Mouse (Mus musculus): ENCODE measurements around the gene Lrch3.
"Not testable (repeated sequence)": the region's sequence is repeated elsewhere in the genome, so short reads cannot be mapped to it uniquely, and the experiment has no call there.

Lrch3 gene

DNA sequence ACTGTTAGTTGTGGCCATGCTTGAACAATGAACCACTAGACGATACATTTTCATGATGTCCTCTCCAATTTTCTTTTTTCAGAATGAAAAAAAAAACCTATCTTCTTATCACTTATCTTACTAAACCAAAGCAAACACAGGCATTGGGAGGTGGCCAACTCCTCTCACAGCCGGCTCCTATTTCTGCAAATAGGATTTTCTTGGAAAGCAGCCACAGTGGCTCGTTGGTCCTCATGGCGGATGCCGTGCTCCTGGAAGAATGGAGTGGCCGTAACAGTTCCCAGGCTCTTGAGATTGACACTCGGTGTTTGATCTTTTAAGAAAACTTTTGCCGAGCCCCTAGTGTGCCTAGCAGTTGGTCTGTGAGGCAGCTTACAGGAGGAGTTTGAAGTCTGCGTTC lies 91.3 kb downstream of the Lrch3 start:
- DNase-seq: peak; percentile 48 to 79

DNA sequence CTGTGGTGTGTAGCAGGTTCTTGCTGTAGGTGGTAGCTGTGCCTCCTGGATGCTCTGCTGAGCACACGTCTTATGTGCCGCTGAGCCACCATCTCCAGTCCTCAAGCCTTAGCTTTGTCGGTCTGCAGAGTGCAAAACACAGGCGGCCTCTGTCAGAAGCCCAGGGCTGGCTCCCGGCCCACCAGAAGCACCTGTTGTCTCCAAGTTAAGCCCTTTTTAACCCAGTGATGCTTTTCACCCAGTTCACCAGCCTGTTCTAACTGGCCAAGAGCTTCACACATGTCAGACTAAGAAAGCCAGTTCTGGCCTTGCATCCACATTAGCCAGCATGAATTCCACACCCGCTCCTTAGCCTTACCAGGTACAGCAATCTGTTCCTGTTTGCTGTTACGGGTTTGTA lies 93.0 kb downstream of the Lrch3 start:
- DNase-seq: no peak

DNA sequence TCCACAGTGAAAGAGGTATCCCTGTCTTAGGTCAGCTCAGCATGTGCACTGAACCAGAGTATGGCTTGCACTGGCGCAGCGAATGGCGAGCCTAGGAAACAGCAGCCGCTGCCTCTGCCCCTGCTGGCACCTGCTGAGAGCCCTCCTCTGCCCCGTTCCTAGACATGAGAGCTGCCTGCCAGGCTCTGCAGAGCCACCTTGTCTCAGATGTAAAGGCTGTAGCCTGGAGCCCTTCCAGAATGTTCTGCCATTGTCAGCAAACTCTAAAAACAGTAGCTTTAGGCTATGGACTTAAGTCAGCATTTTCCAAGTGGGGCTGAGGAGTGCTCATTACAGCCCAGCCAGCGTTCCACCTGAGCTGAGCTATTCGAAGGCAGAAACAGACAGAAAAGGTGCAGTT lies 93.5 kb downstream of the Lrch3 start:
- DNase-seq: no peak

DNA sequence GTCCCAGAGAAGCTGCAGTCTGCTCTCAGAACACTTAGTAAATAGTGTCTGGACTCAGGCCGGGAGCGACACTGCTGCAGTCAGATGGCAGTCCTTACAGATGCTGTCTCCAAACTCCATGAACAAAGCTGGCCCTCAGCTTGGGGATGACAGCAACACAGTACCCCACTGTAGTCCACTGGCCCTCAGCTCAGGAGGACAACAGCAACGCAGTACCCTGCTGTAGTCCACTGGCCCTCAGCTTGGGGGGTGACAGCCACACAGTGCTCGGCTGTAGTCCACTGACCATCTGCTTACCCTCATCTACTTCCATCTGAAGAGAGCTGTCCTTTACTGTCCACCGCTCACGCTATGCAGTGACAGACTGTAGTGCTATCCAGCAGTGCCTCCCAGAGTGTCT lies 96.3 kb downstream of the Lrch3 start:
- DNase-seq: no peak

DNA sequence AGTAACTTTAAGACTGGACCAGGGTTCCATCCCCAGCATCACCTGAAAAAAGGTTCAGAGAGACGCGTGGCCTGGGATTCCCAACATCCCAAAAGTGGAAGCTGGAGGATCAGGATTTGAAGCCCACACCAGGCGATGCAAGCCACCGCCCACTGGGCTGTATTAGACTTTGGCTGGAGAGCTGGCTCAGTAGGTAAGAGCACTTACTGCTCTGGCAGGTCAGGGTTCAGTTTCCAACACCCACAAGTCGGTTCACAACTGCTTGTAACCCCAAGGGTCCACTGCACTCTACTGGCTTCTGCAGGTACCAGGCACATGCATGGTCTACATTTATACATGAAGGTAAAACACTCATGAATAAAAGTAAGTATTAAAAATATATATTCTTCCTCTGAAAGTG lies 99.9 kb downstream of the Lrch3 start:
- DNase-seq: no peak

DNA sequence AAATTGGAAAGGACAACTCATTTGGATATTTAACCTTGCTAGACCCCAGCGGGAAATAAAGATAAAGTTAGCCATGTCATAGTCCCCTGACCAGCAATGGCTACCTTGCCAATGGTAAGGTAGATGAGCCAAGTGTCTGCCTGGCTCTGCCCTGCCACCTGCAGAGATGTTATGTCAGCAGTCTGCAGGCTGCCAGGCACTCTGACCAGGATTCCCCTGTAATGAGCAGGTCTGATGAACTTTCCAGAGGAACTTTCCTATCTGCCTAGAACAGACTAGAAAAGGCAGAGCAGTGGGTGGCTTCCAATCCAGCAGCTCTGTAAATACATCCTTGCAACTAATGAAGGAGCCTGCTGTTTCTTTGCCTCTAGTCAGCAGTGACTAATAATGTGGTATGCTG lies 101.0 kb downstream of the Lrch3 start:
- no peak for DNase-seq

DNA sequence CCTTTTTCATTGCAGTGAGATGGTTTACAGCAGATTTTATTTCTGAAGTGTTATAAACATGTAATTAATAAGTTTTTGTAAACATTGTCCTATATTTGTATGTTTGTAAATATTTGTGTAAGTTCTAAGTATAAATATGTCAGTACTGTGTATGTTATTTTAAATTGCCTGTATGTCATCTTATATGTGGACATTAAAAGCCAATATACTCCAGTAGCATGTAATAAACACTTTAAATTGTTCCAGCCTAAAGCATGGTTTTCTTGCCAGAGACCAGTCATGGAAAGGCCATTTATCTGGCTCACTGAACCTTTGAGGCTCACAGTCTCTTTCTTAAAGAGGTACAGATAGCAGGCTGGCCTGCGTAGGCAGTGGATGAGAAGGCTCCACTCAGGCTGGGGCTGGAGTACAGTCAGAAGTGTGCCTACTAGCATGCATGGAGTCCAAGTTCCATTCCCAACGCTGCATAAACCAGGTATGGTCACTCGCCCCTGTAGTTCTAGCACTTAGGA lies 101.6 kb downstream of the Lrch3 start:
- no peak for DNase-seq

DNA sequence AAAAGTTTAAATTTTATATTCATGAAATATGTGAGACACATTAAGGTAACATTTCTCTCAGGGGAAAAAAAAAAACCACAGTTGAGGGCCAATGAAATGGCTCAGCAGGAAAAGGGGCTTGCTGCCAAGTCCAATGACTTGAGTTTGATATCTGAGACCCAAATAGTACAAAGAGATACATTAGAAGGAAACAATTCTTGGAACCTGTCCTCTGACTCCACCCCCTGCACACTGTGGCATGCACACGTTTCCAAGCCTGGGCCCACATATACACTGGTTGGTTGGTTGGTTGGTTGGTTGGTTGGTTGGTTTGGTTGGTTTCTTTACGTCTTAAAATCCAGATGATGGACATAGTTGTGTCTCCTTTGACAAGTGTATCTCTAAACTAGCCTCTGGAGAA lies 102.1 kb downstream of the Lrch3 start:
- no peak for DNase-seq

DNA sequence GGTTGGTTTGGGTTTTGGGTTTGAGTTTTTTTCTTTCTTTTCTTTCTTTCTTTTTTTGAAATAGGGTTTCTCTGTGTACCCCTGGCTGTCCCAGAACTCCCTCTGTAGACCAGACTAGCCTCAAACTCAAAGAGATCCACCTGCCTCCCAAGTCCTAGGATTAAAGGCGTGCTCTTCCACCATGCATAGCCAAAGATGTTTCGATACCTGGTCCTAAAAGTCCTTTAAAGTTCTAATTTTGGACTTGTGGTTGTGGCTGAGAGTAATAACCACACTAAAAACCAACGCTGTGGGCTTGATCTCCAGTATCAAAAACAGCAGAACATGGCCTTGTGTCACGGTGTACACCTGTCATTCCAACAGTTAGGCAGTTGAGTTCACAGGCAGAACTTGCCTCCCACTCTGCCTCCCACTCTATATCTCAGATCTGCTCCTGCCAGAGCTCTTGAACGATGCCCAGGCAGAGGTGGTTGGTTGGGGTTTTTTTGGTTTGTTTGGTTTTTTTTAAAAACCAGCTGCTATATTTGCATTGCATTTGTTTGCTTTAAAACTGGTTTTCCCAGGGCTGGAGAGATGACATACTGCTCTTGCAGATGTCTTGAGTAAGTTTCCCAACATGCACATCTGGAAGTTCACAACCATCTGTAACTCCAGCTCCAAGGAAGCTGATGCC lies 103.9 kb downstream of the Lrch3 start:
- DNase-seq: peak in 1 of 2 experiments; percentile 28

DNA sequence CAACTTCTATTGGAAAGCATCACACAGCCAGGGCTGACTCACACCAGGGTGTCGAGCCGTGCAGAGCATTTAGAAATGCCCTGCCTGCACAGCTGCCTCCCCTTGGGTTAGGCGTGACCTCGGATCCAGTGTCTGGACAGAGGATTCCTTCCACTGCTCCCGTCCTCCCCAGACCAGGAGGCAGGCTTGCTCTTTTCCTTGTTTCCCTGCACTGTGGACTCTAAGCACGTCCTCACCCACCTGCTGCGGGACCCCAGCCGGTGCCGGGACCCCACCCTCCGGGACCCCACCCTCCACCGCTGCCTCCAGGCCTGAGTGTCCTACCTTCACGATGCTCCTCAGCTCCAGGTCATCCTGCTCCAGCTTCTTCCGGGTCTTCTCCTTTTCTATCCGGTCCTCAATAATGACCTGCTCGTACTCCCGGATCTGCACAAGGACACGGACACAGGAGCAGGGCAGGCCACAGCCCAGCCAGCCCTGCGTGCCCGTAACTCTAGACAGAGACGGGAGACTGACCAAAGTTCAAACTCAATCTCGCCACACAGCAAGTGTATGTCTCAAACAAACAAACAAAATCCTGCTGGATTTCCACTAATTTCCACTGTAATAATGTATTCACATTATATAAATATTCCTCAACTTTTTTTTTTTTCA lies 105.3 kb downstream of the Lrch3 start:
- no peak for DNase-seq

DNA sequence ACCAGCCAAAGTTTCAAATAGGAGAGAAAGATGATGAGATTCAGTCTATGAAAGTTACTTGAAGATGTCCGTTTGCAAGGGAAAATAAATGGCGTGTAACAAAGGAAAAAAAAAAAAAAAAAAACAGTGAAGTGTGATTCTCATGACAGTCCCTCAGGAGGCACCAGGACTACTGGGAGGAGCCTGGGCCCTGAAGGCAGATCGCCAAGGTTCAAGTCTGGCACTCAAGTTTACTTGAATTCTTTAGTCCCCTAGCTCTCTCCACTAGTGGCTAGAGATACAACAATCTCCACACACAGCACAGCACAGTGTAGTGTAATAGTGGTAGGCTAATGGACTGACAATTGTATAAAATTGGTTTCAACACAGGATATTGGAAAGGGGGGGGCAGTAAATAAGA lies 107.5 kb downstream of the Lrch3 start:
- DNase-seq: peak; percentile 44 to 56

DNA sequence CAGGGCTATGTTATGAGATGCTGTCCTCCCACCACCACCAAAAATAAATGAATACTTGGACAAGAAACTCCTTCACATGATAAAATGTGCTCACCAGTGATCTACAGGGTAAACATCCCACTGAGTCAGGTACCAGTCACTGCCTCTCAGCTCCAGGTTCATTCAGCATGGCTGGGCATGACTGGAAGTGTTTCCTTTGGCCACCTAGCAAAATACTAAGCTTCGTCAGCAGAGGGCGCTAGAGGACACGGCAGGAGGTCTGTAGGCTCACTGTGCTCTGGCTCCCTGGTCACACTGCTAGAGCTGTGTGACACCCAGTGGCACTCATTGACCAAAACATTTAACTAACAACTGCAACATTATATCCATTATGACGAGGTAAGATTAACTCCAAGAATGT lies 109.8 kb downstream of the Lrch3 start:
- DNase-seq: peak; percentile 79 to 85

DNA sequence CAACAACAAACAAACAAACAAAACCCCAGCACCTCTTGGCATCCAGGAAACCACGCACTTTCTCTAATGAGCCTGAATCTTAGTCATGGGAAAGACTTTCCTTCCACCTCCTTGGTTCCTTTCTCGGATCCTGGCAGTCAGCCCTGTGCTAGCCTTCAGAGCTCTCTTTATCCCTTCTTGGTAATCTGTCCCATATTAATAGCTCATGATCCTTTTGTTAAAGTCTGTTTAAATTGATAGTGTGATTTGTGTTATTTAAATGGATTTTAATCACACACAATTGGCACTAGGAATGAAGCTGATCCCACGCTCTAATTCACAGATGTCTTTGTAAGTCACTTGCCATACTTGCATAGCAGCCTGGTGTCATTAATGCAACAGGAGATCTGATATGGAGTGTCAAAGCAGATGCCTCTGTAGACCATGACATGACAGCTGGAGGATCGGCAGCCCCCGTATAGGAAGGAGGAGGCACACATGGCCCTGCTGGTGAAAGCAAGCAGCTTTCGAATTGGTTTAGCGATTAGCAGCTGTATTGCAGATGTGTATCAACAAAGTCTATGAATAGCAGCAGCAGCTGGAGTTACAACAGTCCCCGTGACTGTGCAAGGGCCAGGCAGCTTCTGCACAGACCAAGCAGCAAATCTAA lies 110.7 kb downstream of the Lrch3 start:
- no peak for DNase-seq

DNA sequence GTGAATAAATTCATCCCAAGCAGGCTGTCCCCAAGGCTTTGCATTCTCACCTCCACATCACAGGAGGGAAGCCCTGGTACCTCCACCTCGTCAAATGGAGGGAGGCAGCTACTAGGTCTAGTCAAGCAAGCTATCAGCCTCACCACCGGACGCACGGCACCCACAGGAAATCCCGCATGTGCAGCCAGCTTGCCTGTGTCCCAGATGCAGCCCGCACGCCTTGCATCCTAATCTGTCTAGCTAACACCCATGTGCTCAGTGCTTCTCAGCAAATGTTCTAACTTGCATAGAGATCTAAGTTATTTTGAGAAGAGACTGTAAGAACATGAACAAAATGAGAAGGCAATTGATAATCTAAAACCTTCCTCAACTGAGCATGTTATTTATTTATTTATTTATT lies 112.5 kb downstream of the Lrch3 start:
- no peak for DNase-seq

DNA sequence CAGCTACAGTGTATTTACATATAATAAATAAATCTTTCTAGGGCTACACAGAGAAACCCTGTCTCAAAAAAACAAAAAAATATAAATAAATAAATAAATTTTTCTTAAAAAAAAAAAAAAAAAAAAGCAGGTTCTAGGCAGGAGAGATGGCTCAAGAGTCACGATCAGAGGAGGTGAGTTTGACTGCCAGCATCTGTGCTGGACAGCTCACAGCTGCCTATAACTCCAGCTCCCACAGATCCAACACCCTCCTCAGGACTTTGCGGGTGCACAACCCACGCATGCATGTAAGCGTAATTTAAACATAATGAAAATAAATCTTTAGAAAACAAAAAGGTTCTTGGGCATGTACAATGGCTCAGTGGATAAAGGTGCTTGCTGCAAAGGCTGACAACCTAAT lies 122.1 kb downstream of the Lrch3 start:
- DNase-seq: no peak

DNA sequence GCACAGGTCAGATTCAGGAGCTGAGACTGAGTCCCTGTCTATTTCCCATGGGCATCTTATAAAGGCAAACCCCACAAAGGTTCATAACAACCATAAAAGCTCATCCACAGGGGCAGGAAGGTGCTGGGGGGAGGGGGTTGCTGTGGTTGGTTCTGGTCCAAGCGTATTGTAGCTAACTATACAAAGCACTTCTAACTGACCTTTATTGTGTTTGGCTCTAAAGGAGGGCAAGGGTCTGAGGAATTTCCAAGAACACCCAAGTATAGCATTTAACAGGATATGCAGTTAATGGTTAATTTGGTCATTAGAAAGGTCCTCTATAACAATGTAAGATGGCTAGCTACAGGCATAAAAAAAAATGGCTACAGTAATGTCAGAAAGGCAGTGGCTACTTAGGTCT lies 128.8 kb downstream of the Lrch3 start:
- DNase-seq: no peak

DNA sequence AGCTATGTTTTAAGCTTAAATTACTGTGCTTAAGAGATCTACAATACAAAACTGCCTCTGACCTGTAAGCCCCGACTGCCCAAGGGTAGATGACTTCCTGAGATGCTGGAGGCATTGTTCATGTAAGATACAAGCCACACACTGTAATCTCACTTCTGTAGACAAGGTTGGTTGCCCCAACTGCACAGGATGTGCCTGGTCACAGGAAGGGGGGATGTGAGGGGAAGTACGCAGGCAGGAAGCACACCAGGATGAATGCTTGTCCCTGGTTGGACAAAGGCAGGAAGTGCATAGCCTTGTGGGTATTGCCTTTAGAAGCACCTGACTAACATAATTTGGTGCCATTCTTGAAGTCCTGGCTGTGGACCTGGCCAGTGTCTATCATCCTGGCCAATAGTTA lies 129.4 kb downstream of the Lrch3 start:
- no peak for DNase-seq

DNA sequence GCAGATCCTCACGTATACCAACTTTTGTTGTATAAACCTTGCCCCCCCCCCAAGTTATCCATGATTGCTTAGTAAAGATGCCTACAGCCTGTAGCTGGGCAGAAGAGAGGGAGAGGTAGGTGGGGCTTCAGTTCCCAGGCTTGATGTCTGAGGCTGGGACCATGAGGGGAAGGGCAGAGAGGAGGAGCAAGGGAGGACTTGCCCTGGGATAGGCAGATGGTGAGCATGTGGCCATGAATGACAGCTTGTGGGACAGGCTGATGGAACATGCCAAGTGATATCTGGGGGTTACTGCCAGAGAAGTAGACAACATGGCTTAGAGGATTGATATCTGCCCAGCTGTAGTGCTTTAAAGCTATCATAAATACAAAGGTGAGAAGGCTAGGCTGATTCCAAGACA lies 134.1 kb downstream of the Lrch3 start:
- no peak for DNase-seq

DNA sequence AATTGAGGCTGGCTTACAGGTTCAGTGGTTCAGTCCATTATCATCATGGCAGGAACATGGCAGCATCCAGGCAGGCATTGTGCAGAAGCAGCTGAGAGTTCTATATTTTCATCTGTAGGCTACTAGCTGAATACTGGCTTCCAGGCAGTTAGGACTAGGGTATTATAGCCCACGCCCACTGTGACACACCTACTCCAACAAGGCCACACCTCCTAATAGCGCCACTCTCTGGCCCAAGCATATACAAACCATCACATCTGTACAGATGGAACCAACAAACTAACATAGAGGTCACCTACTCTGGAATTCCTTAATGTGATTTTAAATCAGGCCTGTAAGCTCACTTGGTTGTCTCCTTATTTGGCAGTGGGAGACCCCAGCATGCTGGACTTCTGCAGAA lies 134.8 kb downstream of the Lrch3 start:
- no peak for DNase-seq

DNA sequence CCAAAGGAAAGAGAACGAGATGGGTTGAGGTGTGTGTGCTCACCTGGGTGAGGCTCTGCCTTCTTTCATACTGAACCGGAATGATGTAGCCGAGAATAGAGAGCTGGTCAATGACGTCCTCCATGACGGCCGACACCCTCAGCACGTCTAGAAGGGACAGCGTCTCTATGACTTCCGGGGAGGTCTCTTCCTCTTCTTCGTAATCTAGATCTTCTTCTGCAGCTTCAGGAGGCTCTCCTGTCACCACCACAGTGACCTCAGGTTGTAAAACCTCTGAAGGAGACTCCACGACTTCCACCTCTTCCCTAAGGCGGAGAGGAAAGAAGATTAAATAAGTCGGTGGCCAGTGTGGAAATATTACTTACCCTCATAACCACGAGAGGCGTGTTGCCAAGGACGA lies 135.9 kb downstream of the Lrch3 start:
- DNase-seq: no peak

DNA sequence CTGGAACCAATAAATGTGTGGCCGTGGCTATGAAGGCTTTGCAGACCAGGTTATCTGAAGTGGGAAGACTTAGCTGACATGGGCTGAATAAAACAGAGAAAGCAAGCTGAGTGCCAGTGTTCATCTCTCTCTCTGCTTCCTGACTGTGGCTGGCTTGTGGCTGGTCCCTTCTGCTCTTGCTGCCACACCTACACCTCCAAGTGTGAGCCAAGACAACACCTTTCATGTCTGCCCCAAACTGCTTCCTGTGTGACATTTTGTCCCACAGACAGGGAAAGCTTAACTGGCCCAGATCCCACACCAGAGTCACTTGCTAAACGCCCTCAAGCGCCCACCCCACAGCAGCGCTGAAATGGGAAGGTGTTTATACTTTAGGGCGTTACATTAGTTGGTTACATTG lies 139.2 kb downstream of the Lrch3 start:
- no peak for DNase-seq

DNA sequence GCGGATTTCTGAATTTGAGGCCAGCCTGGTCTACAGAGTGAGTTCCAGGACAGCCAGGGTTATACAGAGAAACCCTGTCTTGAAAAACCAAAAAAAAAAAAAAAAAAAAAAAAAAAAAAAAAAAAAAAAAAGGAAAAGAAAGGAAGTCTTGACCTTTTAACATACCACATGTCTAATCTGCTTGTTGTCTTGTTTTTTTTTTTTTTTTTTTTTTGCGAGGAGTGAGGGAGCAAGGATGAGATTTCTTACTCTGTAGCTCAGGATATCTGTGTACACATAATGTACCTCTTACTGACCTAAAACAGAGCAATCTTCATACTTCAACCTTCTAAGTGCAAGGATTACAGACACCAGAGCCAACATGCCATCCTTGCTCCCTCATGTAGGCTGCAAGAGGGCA lies 141.0 kb downstream of the Lrch3 start:
- not testable (repeated sequence) for DNase-seq

DNA sequence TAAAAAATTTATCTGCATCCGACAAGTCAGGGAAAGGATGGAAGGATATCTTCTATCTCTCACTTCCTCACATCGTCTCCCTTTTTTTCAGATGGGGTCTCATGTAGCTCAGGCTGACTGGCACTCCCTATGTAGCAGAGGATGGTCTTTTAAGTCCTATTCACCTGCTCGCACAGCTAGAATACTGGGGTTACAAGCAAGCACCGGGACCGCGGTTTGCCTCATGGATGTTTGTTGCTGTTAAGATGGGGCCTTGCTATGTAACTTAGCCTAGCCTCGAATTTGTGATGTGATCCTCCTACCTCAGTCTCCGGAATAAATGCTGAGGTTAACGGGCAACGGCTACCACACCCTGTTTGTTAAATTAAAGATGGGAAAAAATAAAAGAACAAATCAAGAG lies 141.8 kb downstream of the Lrch3 start:
- peak in 1 of 2 experiments; percentile 11 for DNase-seq

DNA sequence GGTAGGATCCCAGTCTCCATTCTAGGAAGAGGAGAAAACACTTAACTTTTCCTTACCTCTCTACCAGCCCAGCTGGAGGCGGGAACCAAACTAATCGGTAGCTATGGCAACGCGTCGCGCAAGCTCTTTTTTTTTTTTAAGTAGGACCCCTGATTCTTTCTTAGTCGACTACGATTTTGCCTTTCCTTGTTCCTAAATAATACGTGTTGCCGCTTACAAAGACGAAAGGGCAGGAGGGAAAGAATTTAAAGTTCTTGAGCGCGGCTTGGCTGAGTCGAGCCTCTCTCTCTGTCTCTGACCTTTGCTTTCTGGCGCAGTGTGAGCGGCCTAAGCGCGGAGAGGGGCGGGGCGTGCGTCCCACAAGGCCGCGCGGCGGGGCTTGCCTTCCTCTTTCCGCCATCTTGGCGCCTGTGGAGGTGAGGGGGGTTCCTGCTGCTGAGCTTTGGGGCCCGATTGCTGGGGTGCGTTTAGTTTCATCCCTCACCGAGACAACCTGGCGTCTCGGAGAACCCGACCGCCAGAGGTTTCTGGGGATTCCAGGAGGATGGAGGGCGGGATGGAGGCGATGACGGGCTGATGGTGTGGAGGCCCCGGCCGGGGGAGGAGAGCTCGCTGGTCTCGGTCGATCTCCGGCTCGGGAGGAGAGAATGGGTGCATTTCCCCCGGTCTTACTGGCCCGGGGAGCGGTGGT lies 142.3 kb downstream of the Lrch3 start, which contains the start of the genes Iqcg and Rpl35a:
Gene Iqcg, minus strand, starts transcription at position 124 of the 691 bp plus-strand sequence.
Gene Rpl35a, plus strand, starts transcription at position 359 of the 691 bp plus-strand sequence.
- peak; percentile 86 to 87 for DNase-seq

All from lung, adult 18-20 months (tissue).